Mouse (Mus musculus) CH12.LX (cell line): ENCODE results near the gene Megf11.

ENCODE experiments used
- EP300 ChIP-seq: IDR thresholded peaks from 2 replicates; pipeline ENCODE4 v1.6.1; 2011; ENCODE audit warnings: low read length, improper control_type of control experiment
- POLR2A ChIP-seq: IDR thresholded peaks from 2 replicates; pipeline ENCODE4 v1.6.1; 2011; ENCODE audit warnings: low read depth, mild to moderate bottlenecking, improper control_type of control experiment, low read length

DNA sequence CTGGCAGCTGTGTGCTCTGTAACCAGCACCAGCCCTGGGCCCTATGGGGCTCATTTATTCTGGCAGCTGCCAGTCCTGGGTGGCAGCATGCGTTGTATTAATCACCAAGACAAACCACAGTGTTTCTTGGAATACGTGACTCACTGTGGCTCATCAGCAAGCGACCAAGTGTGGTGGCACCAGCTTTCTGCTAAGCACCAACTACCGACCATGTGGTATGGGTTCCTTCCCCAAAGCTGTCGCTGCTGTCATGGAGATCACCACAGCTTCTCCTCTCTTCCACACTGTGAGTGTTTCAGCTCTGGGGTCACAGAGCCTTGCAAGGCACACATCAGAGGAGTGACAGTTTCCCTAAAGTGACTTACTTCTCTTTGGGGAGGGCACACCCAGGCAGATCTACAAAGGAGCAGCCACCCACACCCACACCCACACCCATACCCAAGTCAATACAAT lies 178.9 kb downstream of the Megf11 start:
- TF ChIP-seq POLR2A (no peak), EP300 (no peak)
